Mouse (Mus musculus) lung, adult 18-20 months (tissue): ENCODE measurements around the gene Pelo.

Source experiments
- DNase-seq, 2 experiments: peaks; one replicate each; pipeline ENCODE4 v3.0.0; 2022; ENCODE audit warnings: mixed read lengths in 2 of 2

Pelo gene

DNA sequence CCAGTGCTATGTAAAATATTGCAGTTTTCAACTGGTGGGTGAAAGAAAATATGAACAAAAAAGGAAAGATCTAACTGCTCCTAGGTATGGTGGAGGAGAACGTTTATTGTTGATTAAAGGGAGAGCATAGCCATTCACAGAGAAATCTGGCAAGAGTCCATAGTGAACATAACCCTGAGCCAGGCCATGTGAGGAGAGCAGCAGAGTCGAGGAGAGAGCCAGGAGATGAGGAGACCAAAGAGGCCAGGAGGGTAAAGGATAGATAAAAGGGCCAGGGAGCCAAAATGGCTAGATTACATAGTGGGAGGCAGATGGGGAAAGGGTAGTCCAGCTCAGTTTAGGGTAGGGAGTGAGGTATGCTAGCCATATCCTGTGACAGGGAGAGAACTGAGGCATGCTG lies 6.2 kb upstream of the Pelo start:
- DNase-seq = no peak

DNA sequence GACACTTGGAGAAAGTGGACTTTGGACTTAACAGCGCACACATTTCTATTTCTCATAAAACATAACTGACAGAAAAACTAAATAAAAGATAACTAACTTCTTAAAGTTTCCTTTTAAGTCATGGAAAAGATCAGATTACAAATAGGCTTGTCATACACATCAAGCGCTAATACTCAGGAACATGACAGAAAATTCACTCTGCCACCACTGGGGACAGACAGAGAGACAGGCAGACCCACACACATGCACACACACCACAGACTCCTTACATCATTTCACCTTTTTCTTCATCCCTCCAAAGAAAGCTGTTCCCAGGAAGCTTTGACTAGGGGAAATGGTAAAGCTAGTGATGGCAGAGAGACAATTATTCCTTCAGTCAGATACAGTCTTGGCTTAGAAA lies 5.4 kb upstream of the Pelo start:
- DNase-seq = no peak

DNA sequence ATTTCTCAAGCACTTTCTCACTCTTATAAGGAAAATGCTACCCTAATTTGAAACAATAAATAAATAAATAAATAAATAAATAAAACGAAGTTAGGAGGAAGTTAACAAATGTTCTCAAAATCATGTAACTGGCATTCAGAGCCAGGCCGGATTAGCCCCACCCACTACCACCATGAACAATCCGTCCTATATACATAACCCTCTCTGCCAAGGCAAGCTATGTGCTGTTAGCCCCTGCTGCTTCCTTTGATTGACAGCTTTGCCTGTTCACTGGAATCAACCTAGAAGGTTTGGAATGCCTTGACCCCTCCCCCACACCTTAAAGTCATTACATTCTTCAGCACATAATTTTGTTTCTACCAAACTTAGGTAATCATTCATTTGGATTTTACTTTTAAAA lies 1.5 kb upstream of the Pelo start:
- no peak for DNase-seq

DNA sequence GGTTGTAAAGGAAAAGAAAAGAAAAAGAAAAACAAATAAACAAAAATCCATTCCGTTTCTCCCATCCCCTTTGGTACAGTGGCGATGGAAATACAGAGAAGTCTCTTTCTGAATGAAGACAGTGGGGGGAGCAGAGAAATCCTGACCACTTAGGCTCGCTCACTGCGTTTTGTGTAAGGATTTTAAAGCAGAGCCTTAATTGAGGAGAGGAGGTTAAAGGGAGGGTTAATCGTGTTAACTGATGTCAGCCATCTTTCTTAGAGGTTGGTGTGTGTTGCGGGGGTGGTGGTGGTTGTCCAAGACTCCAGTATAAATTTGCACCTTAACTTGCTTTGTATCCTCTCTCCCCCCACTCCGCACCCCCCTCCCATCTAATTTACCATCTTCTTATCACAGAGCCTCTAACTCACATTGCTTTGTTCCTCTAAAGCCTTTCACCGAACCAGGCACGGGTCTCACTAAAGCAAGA lies 1.0 kb upstream of the Pelo start:
- DNase-seq = no peak

DNA sequence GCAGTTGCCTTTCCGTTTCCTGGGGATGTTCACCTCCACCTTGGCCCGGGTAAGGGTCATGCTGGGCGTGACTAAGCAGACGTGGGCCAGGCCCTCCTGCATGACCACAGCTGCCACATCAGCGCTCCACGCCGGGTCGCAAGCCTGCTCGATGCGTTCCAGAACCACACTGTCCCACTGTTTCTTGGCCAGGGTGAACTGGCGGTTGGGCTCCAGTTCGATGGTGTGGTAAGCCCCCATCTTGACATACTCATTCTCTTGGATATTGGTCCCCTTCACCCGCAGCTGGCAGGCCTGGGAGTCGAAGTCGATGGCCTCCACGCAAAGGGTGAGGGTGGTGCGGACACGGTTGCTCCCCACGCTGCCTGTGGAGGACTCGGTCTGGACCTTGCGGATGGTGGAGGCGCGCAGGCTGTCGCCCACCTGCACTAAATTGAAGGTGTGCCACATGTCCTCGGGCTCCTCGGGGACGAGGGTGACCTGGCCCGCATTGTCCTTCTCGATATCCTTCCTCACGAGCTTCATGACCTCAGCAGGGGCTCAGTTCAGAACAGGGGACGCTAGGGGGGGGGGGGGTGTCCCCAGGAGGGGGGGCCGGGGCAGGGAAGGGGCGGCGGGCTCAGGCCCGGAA lies 476 bp downstream of the Pelo start:
- peak in 1 of 2 experiments; percentile 35 for DNase-seq

DNA sequence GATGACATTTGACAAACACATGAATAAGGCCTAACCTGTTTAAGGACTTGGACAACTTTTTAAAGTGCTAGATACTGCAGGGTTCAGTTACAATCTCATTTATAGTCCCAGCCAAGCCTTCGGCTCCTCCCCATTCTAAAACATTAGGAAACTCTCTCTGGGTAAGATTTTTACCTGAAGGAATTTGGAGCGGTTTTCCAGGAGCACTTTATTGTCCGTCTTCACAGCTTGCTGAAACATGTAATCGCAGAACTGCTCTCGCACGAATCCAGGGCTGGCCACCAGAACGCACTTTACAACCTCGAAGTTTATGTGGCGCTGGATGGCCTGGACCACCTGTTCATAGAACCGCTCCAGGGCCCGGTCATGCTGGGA lies 979 bp downstream of the Pelo start:
- no peak for DNase-seq

DNA sequence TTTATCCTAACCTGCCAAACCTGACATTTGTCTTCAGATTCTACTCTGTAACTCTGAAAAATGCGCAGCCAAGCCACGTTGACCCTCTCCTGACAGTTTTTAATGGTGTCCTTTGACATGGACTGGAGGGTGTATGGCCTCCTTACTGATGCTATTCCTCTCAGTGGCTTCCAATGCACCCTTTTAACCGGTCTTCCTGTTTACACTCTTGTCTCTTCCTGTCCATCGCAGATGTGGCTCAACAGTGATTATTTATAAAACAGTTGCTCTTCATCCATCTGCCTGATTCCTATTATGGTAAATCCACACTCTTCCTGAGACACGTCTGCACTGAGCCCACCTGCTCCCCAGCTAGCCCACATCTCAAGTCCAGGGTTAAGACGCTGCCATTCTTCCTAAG lies 4.0 kb downstream of the Pelo start:
- no peak for DNase-seq

DNA sequence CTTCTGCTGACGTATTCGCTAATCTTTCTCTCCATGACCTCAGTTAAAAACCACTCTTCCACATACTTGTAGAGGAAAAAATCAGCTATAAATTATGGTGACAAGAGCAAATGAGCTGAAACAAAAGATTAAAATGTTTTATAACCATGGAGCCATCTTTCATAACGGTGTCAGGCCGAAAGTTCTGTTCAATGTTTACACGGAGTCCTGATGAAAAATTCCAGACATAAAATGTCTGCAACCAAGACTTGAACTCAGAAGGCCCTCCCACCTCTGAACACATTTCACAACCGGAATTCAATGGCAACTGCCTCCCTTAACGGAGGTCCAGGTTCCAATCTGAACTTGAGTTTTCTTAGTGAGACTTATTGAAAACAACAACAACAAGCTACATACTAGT lies 7.6 kb downstream of the Pelo start:
- no peak for DNase-seq

DNA sequence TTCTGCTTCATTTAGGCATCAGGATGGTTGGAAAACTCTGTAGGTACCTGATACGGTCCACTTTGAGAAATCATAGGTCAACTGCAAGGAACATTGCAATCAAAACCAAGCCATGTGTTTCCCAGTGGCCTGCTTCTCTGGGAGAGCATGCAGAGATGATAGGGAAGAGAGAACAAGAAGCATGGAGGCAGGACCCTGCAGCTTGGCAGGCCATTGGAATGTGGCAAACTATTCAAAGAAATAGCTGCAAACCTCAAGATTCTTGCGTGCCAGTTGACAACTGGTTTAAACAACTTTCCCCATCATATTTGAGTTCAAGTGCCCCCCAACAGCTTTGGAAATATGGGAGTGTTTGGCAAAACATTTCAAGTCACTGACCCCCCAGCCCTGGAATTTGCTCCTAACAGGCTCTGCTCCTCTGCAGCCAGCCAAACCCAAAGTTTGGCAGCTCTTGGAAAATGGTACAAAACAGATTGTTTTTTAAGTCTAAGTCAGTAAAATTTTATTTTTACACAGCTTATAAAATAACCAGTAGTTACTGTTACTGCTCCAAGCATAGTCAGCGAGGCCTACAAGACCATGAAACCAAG lies 9.9 kb downstream of the Pelo start:
- DNase-seq = no peak

DNA sequence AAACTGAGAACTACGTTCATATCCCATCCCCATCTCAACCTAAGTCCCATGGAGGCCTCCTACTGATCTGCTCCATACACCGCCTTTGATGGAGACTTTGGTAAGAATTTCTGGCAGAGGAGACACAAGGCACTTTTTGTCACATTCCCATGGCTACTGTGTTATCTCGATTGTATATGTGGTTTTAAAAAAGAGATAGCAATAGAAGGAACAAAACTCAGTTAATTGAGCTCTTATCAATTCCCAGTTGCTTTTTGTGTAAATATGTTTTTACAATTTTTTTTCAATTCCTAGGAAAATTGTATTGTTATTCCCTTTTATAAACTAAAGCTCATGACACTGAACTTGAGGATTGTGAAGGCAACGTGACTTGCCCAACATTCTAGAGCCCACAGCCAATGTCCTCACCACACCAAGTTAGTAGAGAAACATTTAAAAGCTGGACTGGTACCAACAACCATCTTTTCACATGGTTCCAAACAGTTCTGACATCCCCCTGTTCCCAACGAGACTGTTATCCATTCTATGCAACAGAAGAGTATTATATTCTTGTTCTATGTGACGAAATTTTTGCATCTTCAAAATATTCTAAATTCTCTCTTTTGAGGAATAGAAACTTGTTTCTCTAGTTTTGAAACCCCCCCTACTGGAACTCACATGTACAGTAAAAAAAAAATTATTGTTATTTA lies 10.8 kb downstream of the Pelo start:
- no peak for DNase-seq

DNA sequence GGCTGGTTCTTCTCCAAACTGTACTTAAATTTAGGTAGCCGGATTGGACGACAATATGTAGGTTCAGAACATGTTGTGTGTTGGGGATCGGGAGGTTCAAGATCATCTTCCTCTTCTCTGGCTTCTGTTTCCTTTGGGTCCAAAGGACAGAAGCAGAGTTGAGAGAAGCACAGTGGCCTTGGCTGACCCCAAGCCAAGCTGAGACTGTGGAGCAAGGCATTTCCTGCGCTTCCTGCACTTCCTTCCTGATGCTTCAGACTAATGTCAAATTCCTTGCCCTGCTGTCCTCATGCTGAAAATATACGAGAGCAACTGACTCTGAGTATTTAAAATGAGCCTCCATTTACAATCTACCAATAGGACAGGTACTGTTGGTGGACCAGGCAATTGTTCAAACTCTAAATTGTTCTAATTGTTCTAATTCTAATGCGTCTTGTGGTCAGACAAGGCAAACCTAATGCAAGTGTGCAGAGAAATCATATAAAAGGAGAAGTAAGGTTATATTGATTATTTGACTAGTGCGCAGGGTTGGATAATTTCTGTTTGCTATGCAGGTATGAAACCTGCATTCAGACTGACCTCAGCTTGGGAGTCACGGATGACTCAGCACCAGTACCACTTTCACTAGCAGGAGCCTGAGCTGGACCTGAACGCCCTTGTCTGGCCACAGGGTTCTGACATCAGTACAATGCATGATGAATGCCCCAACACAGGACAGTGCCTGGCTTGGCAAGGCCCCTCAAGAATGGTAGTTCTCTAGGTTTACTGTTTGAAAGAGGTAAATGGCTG lies 12.4 kb downstream of the Pelo start:
- DNase-seq = peak in 1 of 2 experiments; percentile 47

DNA sequence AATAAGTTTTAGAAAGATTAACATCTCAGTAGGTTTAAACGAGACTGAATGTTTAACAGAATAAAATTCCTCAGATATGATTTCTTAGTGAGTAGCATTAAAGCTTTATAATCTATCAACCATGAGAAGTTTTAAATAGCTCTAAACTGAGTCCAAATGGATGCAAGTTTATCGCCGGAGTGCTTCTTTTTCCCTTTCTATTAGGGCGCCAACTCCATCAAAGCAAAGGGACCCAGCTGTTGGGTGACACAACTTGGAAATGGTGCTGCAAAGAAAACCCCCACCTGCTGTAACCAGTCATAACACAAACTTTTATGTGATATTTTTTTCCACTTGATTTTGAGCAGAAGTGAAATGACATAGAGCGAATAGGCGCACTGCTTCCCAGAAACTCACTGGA lies 17.6 kb downstream of the Pelo start:
- DNase-seq = no peak

DNA sequence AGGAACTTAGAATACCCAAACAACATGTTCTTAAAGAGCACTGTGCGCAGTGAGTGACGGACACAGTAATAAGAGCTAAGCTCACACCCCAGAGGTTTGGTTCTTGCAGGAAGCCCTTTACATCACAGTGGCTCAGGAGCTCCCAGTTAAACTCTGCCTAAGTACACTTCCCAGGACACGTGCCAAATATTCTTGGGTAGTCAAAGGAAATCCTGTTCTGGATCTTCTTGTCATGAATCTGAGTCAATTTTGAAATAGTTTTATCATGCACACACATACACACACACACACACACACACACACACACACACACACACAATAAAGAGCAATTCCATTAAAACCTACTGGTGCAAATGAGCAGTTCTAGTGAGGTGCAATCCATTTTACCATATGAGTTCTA lies 18.6 kb downstream of the Pelo start:
- peak in 1 of 2 experiments; percentile 54 for DNase-seq

DNA sequence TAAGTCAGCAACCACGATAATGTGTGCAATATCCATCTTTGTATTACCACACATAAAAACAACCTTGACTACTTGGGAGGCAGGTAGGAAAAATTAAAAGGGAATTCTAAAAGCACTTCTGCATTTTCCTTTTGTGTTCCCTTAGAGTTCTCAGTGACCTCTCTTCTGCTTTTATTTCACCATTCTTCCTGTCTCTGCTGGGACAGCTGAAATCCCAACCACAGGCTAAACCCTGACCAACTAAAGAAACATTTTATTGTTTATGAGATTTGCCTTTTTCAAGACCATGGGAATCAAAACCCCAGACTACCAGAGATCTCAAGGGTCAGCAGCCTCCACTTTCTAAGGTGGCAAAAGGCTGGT lies 22.0 kb downstream of the Pelo start:
- DNase-seq = no peak

DNA sequence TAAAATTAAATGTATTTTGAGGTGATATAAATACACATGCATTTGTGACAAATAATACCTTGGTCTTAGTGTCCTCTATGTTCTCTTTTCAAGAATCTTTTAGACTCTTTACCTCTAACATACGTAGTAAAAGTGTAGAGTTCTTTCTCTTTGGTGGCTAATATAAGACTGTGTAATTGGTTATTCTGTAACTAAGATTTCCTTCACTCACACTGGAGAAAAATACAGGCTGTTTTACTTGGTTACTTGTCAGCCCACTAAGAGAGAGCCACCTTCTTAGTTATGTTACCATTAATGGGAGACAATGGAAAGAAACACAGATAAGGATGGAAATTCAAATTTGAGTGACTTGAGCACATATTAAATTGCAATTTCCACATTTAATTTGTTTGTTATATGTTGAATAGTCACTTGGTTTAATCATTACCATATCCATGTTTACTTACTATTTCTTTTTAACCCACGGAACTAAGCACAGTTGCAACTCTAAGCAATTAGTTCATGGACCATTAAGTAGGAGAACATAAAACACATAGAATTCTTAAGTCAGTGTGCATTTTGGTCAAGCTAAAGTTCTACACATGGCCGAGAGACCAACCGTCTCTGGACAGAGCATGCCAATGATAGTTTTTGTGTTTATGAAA lies 22.5 kb downstream of the Pelo start:
- no peak for DNase-seq

DNA sequence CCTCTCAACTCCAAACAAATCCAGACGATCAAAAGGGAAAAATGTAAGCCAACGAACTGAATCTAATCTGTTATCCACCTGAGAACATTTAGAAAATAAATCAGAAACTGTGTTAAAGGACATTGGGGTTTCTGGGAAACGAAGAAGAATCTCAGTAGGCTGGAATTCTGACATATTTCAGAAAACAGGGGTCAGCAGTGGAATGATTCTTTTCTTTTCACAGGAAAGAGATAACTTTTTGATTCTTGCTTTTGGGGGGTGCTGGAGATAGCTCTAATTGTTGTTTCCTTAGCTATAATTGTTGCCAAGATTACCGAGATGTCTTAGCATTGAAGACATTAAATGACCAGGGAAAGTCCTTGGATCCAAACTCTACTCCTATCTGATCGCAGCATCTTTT lies 32.4 kb downstream of the Pelo start:
- DNase-seq = no peak

DNA sequence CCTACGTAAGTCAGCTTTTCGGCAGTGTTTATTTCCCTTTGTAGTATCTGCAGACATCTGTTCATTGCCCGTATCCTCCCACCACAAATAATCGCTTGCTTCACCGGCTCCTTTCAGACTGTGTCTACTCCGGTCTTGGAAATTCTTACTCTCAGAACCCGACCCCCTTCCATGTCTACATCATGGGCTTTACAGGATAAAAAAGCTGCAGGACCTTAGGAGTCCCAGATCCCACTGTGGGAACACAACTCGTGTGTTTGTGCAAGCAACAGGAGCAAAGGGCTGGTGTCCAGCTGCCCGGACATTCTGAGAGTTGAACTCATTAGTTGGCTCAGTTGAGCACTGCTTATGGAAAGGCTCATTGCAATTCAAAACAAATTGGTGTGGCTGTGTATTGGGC lies 35.2 kb downstream of the Pelo start:
- DNase-seq = no peak

DNA sequence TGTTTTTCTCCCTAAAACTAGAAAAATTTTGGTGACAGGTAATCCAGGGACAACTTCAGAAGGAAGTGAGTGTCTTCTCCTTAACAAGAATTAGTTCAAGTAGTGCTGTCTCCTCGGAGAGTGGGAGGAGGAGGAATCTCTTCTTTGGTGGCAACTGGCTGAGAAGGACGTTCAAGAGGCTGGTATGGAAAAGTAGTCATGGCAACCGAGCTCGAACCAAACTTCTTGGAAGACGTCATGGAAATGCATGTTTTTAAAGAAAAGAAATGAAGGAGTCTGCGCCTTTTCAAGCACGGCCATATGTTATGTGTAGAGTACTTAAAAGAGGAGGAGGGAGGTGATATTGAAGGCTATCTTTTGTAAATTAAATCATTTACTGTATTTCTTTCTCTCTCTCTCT lies 37.4 kb downstream of the Pelo start:
- DNase-seq = no peak

DNA sequence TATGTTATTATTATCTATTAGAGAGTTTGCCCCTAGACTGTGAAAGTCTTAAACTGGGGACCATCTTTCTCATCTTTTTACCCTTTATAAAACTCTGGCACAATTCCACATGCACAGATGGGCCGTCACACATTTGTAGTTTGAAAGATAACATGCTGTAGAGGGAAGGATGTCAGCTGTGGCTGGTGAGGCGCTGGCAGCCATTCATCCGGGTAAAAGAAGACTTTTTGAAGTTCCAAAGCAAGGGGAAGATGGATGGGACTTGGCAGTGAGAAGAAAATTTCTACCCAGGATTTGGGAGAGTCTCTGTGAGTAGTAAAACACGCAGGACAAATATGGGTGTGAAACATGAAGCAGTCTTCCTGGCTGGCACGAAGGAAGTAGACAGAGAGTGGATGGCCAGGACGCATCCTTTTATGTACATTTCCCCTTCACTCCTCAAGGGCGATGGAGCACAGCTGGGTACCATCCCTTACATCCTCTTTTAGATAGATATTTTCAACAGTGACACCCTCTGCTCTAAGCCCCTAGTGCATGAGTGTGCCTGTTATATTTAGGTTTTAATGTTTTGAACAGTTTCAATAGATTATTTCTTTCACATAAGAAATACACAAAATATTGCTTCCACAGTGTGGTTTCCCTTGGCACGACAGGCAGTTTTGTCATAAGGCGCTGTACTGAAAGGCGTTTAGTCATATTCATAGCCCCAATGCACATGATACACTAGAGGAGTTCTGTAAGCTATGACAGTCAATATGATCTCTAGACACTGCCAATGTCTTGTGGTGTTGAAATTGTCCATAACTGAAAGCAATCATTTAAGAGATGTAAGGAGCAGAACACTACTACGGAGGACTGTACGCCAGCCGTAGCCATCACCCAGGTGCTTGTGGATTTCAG lies 39.1 kb downstream of the Pelo start:
- peak in 1 of 2 experiments; percentile 25 for DNase-seq

DNA sequence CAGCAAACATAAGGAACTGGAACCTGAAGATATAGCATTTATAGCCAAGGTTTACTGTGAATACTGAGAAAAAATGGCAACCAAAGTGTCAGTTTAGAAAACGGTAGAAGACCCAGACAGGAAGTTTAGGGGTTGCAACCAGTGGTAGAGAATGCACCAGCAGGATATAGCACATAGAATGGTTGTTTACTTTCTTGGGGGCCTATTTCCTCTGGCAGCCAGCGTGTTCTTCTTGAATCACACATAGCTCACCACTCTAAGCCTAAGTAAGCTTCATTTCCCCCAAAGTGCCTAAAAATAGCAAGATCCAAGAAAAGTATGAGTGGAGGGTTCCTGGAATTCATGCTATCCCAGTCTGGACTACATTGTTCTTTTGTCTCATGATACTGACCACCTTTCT lies 47.3 kb downstream of the Pelo start:
- DNase-seq = no peak
